Mouse (Mus musculus): ENCODE measurements around the gene Gm5868. TPM values are rescaled to one million over a fixed set of nuclear protein-coding genes. Genes with fewer than 3 reads are reported as not detected.

Gene Gm5868
- not detected for polyA plus RNA-seq (2014; fragmentation: Illumina TruSeq; extraction: RNeasy Lipid Tissue Mini Kit (QIAGEN cat#74804); ENCODE audit: insufficient read depth, low read depth, low replicate concordance)

GRCm38 (mm10) chr5:72587192-72587681, at the start of gene Gm5868:
Gm5868 (minus strand) TSS chr5:72587551.

GRCm38 (mm10) chr5:72580970-72581332, 6.4 kb downstream of the Gm5868 start, which contains the start of gene Zar1:
Zar1 (minus strand) TSS chr5:72581254.

GRCm38 (mm10) chr5:72559544-72560049, 27.8 kb downstream of the Gm5868 start, which contains the start of gene Nfxl1:
Nfxl1 (minus strand) TSS chr5:72559684.

Other genes with a start within 250 kb of the Gm5868 start
- 0.90 TPM for gene Corin, start 83.1 kb downstream of the Gm5868 start, polyA plus RNA-seq (2014; fragmentation: Illumina TruSeq; extraction: RNeasy Lipid Tissue Mini Kit (QIAGEN cat#74804); ENCODE audit: insufficient read depth, low read depth, low replicate concordance)
- gene Nfxl1, start 27.9 kb downstream of the Gm5868 start, polyA plus RNA-seq (2014; fragmentation: Illumina TruSeq; extraction: RNeasy Lipid Tissue Mini Kit (QIAGEN cat#74804); ENCODE audit: insufficient read depth, low read depth, low replicate concordance), result 7.4 TPM
- not detected for gene Zar1, start 6.3 kb downstream of the Gm5868 start, polyA plus RNA-seq (2014; fragmentation: Illumina TruSeq; extraction: RNeasy Lipid Tissue Mini Kit (QIAGEN cat#74804); ENCODE audit: insufficient read depth, low read depth, low replicate concordance)
- 0.35 TPM for gene Cnga1, start 56.7 kb upstream of the Gm5868 start, polyA plus RNA-seq (2014; fragmentation: Illumina TruSeq; extraction: RNeasy Lipid Tissue Mini Kit (QIAGEN cat#74804); ENCODE audit: insufficient read depth, low read depth, low replicate concordance)
- gene Nipal1, start 60.2 kb upstream of the Gm5868 start, polyA plus RNA-seq (2014; fragmentation: Illumina TruSeq; extraction: RNeasy Lipid Tissue Mini Kit (QIAGEN cat#74804); ENCODE audit: insufficient read depth, low read depth, low replicate concordance), result 1.3 TPM
- 1.7 TPM for gene Txk, start 165.2 kb upstream of the Gm5868 start, polyA plus RNA-seq (2014; fragmentation: Illumina TruSeq; extraction: RNeasy Lipid Tissue Mini Kit (QIAGEN cat#74804); ENCODE audit: insufficient read depth, low read depth, low replicate concordance)

Measured in lung, adult 10 weeks (tissue).